Mouse (Mus musculus) liver, adult (tissue): ENCODE results near the gene Rps27rt.

Experiments used
- GATA4 ChIP-seq: IDR thresholded peaks from 2 replicates; pipeline ENCODE4 v1.6.1; 2014; ENCODE audit warnings: mild to moderate bottlenecking, low read length; ENCODE audit not compliant: insufficient replicate concordance

Rps27rt gene

GRCm38 (mm10) chr9:114992528-114992927 is 10.0 kb upstream of the Rps27rt start:
- no peak for TF ChIP-seq GATA4

- TF ChIP-seq GATA4: no peak
Observed at GRCm38 (mm10) chr9:114990421-114990820, 7.9 kb upstream of the Rps27rt start.

DNA sequence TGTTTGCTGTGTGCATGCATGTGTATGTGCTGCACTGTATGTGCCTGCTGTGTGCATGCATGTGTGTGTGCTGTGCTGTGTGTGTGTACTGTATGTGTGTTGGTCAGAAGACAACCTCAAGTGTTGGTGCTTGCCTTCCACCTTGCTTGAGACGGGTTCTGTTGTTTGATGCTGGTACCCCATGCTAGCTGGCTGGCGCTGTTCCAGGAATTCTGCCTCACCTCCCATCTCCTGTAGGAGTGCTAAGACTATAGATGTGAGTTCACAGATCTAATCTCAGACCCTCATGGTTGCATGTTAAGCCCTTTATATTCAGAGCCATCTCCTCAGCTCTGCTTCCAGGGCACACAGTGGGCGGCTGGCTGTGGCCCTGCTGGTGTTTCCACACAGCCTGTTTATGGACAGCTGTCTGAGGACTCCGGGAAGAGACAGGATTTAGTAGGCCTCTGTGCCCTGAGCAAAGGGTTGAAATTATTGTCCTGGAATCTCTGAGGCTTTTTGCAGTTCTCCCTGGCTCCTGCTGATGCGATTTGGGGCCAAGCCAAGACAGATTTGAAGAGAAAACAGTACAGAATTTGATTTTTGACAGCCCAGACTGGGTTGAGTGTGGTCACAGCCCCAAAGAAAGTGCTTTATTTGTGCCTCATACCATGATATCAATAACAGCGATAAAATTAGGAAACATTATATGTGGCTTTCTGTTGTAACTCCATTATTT is 6.2 kb upstream of the Rps27rt start:
- no peak for TF ChIP-seq GATA4

- no peak for TF ChIP-seq GATA4
Observed at GRCm38 (mm10) chr9:114988029-114988428, 5.5 kb upstream of the Rps27rt start.

GRCm38 (mm10) chr9:114986361-114986760 is 3.8 kb upstream of the Rps27rt start:
- TF ChIP-seq GATA4: no peak

GRCm38 (mm10) chr9:114985741-114986140 is 3.2 kb upstream of the Rps27rt start:
- TF ChIP-seq GATA4: no peak

- TF ChIP-seq GATA4: no peak
Observed at GRCm38 (mm10) chr9:114979969-114980368, 2.6 kb downstream of the Rps27rt start.

DNA sequence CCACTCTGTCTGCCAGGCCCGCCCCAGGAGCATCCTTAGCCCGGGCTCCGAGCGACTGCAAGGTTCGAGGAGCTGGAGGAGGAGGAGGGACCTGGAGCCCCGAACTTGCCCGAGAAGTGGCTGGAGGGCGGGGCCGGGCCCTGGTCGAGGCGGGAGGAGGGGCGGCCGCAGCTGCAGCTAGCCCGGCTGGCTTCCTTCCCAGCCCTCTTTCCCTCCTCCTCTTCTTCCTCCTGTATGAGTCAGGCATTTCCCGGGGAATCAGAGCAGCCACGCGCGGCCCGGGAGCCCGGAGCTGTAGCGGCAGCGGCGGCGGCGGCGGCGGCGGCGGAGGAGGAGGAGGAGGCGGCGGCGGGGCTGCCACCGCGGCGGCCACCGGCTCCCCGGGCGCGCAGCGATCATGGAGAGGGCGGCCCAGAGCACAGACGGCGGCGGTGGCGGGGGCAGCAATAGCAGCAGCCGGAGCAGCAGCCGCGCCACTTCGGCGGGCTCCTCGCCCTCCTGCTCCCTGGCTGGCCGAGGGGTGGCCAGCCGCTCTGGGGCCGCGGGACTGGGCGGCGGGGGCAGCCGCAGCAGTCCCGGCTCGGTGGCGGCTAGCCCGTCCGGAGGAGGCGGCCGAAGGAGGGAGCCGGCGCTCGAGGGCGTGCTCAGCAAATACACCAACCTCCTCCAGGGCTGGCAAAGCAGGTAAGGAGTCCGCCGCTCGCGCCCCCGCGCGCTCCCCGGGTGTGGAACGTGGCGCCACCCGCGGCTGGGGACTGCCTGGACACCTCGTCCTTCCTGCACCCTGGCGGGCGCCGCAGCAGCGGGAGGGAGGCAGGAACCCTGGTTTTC is 4.0 kb downstream of the Rps27rt start, which contains the start of gene Osbpl10:
Gene Osbpl10, plus strand, starts transcription at position 289 of the 831 bp plus-strand sequence.
- no peak for TF ChIP-seq GATA4

- TF ChIP-seq GATA4: no peak
Observed at GRCm38 (mm10) chr9:114977461-114978280, 4.9 kb downstream of the Rps27rt start.

DNA sequence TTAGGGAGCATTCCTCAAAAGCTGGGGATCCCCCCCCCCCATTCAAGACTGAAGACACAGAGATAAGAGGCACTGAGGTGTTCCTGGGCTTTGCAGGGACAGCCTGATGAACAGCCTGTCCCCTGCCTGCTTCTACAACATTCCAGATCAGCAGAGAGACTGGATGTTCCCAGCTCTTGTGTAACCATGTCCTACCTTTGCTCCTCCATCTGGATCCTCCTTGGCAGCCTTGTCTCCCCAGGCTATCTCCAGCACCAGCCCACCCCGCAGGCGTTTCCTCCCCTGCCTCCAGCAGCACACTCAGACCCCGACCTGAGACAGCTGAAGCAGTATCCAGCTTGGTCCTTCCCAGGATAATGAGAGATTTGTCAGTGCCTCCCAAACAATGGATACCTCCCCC is 18.4 kb downstream of the Rps27rt start:
- no peak for TF ChIP-seq GATA4

DNA sequence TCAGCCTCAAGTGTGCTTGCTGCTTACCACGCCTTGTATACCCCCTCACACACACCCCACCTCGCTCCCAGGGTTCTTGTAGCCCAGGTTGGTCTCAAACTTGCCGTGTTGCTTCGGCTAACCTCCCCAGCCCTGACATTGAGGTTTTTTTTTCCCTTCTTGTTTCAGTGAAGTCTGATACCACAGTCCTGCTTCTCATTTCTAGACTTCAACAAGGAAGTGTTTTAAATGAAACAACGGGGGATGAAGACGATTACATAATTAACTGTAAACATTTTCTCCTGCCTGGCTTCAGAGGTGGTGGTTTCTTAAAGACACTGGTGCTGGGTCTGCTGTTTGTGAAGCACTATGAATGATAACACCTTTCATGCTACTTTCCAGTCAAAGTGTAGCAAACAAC is 21.7 kb downstream of the Rps27rt start:
- TF ChIP-seq GATA4: no peak

GRCm38 (mm10) chr9:114960043-114960789 is 22.3 kb downstream of the Rps27rt start:
- no peak for TF ChIP-seq GATA4

DNA sequence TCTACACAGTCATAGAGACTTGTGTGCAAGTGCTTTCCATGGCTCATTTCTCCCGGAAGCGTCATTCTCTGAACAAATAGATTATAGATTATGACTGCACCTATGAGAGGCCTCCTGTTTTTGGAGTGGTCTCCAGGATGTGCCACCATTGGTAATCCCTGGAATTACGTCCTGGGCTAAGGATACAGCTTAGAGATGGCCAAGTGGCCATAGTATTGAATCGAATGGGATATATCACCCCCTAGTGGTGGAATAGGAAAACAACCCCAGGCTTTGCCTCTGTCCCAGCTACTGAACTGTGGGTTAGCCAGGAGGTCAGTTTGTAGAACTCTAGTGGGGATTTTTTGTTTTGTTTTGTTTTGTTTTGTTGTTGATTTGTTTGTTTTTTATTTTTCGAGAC is 25.6 kb downstream of the Rps27rt start:
- no peak for TF ChIP-seq GATA4

GRCm38 (mm10) chr9:114955340-114955739 is 27.2 kb downstream of the Rps27rt start:
- TF ChIP-seq GATA4: no peak

DNA sequence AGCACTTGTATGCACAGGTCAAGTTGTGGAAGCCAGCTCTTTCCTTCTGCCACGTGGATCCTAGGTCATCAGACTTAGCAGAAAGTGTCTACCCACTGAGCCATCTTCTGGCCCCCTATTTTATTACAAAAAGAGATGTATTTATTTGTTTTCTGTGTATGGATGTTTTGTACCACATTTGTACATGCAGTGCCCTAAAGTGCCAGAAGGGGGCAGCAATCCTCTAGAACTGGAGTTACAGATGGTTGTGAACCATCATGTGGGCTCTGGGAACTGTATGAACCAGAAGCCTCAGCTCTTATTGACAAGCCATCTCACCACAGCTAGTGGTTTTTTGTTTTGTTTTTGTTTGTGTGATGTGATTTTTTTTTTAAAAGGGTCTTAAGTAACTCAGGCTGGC is 29.7 kb downstream of the Rps27rt start:
- TF ChIP-seq GATA4: no peak
